Mouse (Mus musculus): Measurements from ENCODE around the gene Dmbt1. TPM values are rescaled to one million over a fixed set of nuclear protein-coding genes. Genes with fewer than 3 reads are reported as not detected.
"Not testable (repeated sequence)": the region's sequence is repeated elsewhere in the genome, so short reads cannot be mapped to it uniquely, and the experiment has no call there.

The Dmbt1 gene
- total RNA-seq, 2 experiments from 2014 or later = not detected

- DNase-seq (ENCODE audit: low spot score) = not testable (repeated sequence)
Observed at GRCm38 (mm10) chr7:131049829-131050228, 18.0 kb downstream of the Dmbt1 start.

- DNase-seq (ENCODE audit: low spot score) = no peak
Observed at GRCm38 (mm10) chr7:131054808-131055370, 23.0 kb downstream of the Dmbt1 start.

GRCm38 (mm10) chr7:131057918-131058317 lies 26.1 kb downstream of the Dmbt1 start:
- not testable (repeated sequence) for DNase-seq (ENCODE audit: low spot score)

- DNase-seq (ENCODE audit: low spot score) = not testable (repeated sequence)
Observed at GRCm38 (mm10) chr7:131059808-131060207, 28.0 kb downstream of the Dmbt1 start.

- DNase-seq (ENCODE audit: low spot score) = no peak
Observed at GRCm38 (mm10) chr7:131062541-131062940, 30.7 kb downstream of the Dmbt1 start.

GRCm38 (mm10) chr7:131068191-131068590 lies 36.3 kb downstream of the Dmbt1 start:
- DNase-seq (ENCODE audit: low spot score) = peak; percentile 18

GRCm38 (mm10) chr7:131073476-131073875 lies 41.6 kb downstream of the Dmbt1 start:
- not testable (repeated sequence) for DNase-seq (ENCODE audit: low spot score)

GRCm38 (mm10) chr7:131074098-131074497 lies 42.2 kb downstream of the Dmbt1 start:
- DNase-seq (ENCODE audit: low spot score) = not testable (repeated sequence)

GRCm38 (mm10) chr7:131075956-131076355 lies 44.1 kb downstream of the Dmbt1 start:
- no peak for DNase-seq (ENCODE audit: low spot score)

GRCm38 (mm10) chr7:131082403-131082802 lies 50.5 kb downstream of the Dmbt1 start:
- not testable (repeated sequence) for DNase-seq (ENCODE audit: low spot score)

GRCm38 (mm10) chr7:131112486-131112885 lies 80.6 kb downstream of the Dmbt1 start:
- DNase-seq (ENCODE audit: low spot score) = peak; percentile 9

- DNase-seq (ENCODE audit: low spot score) = no peak
Observed at GRCm38 (mm10) chr7:131113676-131114075, 81.8 kb downstream of the Dmbt1 start.

GRCm38 (mm10) chr7:131114434-131114833 lies 82.6 kb downstream of the Dmbt1 start:
- no peak for DNase-seq (ENCODE audit: low spot score)

GRCm38 (mm10) chr7:131122210-131122807 lies 90.5 kb downstream of the Dmbt1 start:
- DNase-seq (ENCODE audit: low spot score) = no peak

- no peak for DNase-seq (ENCODE audit: low spot score)
Observed at GRCm38 (mm10) chr7:131130021-131130420, 98.2 kb downstream of the Dmbt1 start.

- DNase-seq (ENCODE audit: low spot score) = no peak
Observed at GRCm38 (mm10) chr7:131133181-131133580, 101.3 kb downstream of the Dmbt1 start.

- no peak for DNase-seq (ENCODE audit: low spot score)
Observed at GRCm38 (mm10) chr7:131146214-131146613, 114.4 kb downstream of the Dmbt1 start, which contains the start of gene 4933402N03Rik. Gene 4933402N03Rik, minus strand, starts transcription at chr7:131146314.

- no peak for DNase-seq (ENCODE audit: low spot score)
Observed at GRCm38 (mm10) chr7:131150179-131150578, 118.3 kb downstream of the Dmbt1 start.

GRCm38 (mm10) chr7:131153044-131153443 lies 121.2 kb downstream of the Dmbt1 start:
- no peak for DNase-seq (ENCODE audit: low spot score)

- no peak for DNase-seq (ENCODE audit: low spot score)
Observed at GRCm38 (mm10) chr7:131162251-131162650, 130.4 kb downstream of the Dmbt1 start.

- DNase-seq (ENCODE audit: low spot score) = no peak
Observed at GRCm38 (mm10) chr7:131167771-131168170, 135.9 kb downstream of the Dmbt1 start.

GRCm38 (mm10) chr7:131169099-131169498 lies 137.2 kb downstream of the Dmbt1 start:
- no peak for DNase-seq (ENCODE audit: low spot score)
